ENCODE assay signal across 26 mouse cellular contexts in genomic region chr9:17257148-17257547, GRCm38 (mm10).
DNase-seq lines count a peak whose midpoint lies in the region; ATAC-seq and TF ChIP-seq lines count a peak whose summit lies in the region.
"Had no signal": no experiment of that assay in that cellular context is flagged by ENCODE, and none has a peak within 500 bp of the region (broad histone marks: within the 10 kb centered on the region; RNA-seq: fewer than 3 reads in every experiment).

No protein-coding gene starts in this region.

- no peak overlapping the region for H3K9ac ChIP-seq in forebrain, embryonic 11.5 days (ENCODE audit: low read length)
- H3K9ac ChIP-seq in forebrain, postnatal 0 days, result no peak overlapping the region
- H3K9ac ChIP-seq in forebrain, embryonic 14.5 days (ENCODE audit: low read length), result no peak overlapping the region
- H3K9ac ChIP-seq: embryonic facial prominence, embryonic 13.5 days; hindbrain, embryonic 12.5 days; hindbrain, embryonic 15.5 days had no signal

- no peak overlapping the region for H3K27ac ChIP-seq in forebrain, embryonic 11.5 days (ENCODE audit: low read depth, low read length)
- no peak overlapping the region for H3K27ac ChIP-seq in forebrain, postnatal 0 days (ENCODE audit: low read depth, low read length)
- no peak overlapping the region for H3K27ac ChIP-seq in forebrain, embryonic 14.5 days (ENCODE audit: low read depth, low read length)
- no peak overlapping the region for H3K27ac ChIP-seq in forebrain, embryonic 10.5 days
- H3K27ac ChIP-seq: embryonic facial prominence, embryonic 10.5 days; embryonic facial prominence, embryonic 13.5 days; gastrocnemius, adult 2 months; hindbrain, embryonic 12.5 days; hindbrain, embryonic 15.5 days had no signal

- no peaks in the 10 kb centered on the region for H3K9me3 ChIP-seq in forebrain, embryonic 11.5 days (ENCODE audit: control insufficient read depth, low read length)
- no peaks in the 10 kb centered on the region for H3K9me3 ChIP-seq in forebrain, postnatal 0 days (ENCODE audit: low read length)
- no peaks in the 10 kb centered on the region for H3K9me3 ChIP-seq in forebrain, embryonic 14.5 days (replicated peaks; ENCODE audit: control insufficient read depth, low read length)
- no peaks in the 10 kb centered on the region for H3K9me3 ChIP-seq in forebrain, embryonic 10.5 days
- H3K9me3 ChIP-seq: embryonic facial prominence, embryonic 10.5 days; embryonic facial prominence, embryonic 13.5 days; hindbrain, embryonic 12.5 days; hindbrain, embryonic 15.5 days had no signal

- no peak overlapping the region for H3K4me3 ChIP-seq in forebrain, embryonic 11.5 days (ENCODE audit: low read depth, low read length)
- no peak overlapping the region for H3K4me3 ChIP-seq in forebrain, postnatal 0 days (ENCODE audit: low read depth, low read length)
- no peak overlapping the region for H3K4me3 ChIP-seq in forebrain, embryonic 14.5 days (ENCODE audit: low read depth, low read length)
- H3K4me3 ChIP-seq in forebrain, embryonic 10.5 days, result no peak overlapping the region
- H3K4me3 ChIP-seq: embryonic facial prominence, embryonic 10.5 days; embryonic facial prominence, embryonic 13.5 days; erythroblast, embryonic 14.5 days; gastrocnemius, adult 2 months; hindbrain, embryonic 12.5 days; hindbrain, embryonic 15.5 days had no signal

- H3K4me2 ChIP-seq in forebrain, embryonic 11.5 days (ENCODE audit: low read depth, low read length, severe bottlenecking), result no peak overlapping the region
- no peak overlapping the region for H3K4me2 ChIP-seq in forebrain, postnatal 0 days (ENCODE audit: low read depth)
- H3K4me2 ChIP-seq in forebrain, embryonic 14.5 days (ENCODE audit: low read length), result no peak overlapping the region
- H3K4me2 ChIP-seq: embryonic facial prominence, embryonic 13.5 days; heart, embryonic 11.5 days; hindbrain, embryonic 12.5 days; hindbrain, embryonic 15.5 days had no signal

- ATAC-seq in forebrain, embryonic 11.5 days (replicated peaks; ENCODE audit: low FRiP score), result 0 out of 2 replicates have a peak, but pooled peaks have one; percentile 56
- no peak for ATAC-seq in forebrain, postnatal 0 days
- peak; percentile 55; the same call in 1 of the 2 replicates for ATAC-seq in forebrain, embryonic 14.5 days
- ATAC-seq: inflammation-experienced regulatory T-cells, adult 6 months; intestine, embryonic 16.5 days; Patski had no signal

- TF ChIP-seq CTCF in forebrain, postnatal 0 days (IDR thresholded peaks at IDR 0.05; ENCODE audit: low read depth), result no peak

- no peaks in the 10 kb centered on the region for H3K4me1 ChIP-seq in forebrain, embryonic 11.5 days (replicated peaks; ENCODE audit: control insufficient read depth, insufficient read depth, low read length)
- no peaks in the 10 kb centered on the region for H3K4me1 ChIP-seq in forebrain, postnatal 0 days (ENCODE audit: insufficient read depth)
- no peaks in the 10 kb centered on the region for H3K4me1 ChIP-seq in forebrain, embryonic 14.5 days (ENCODE audit: control insufficient read depth, insufficient read depth, low read length)
- H3K4me1 ChIP-seq in forebrain, embryonic 10.5 days, result no peaks in the 10 kb centered on the region
- H3K4me1 ChIP-seq: embryonic facial prominence, embryonic 10.5 days; embryonic facial prominence, embryonic 13.5 days; hindbrain, embryonic 12.5 days; hindbrain, embryonic 15.5 days had no signal

- 46% methylated on average over 1 of the region's 1 CpGs for WGBS in forebrain, embryonic 11.5 days
- 29% methylated on average over 1 of the region's 1 CpGs for WGBS in forebrain, postnatal 0 days
- 29% methylated on average over 1 of the region's 1 CpGs for WGBS in forebrain, embryonic 14.5 days
- 84% methylated on average over 1 of the region's 1 CpGs for WGBS in forebrain, embryonic 10.5 days

- no peaks in the 10 kb centered on the region for H3K36me3 ChIP-seq in forebrain, embryonic 11.5 days (ENCODE audit: control insufficient read depth, insufficient read depth, low read length)
- no peaks in the 10 kb centered on the region for H3K36me3 ChIP-seq in forebrain, postnatal 0 days (ENCODE audit: insufficient read depth)
- H3K36me3 ChIP-seq in forebrain, embryonic 14.5 days (ENCODE audit: control insufficient read depth, insufficient read depth, low read length), result no peaks in the 10 kb centered on the region
- no peaks in the 10 kb centered on the region for H3K36me3 ChIP-seq in forebrain, embryonic 10.5 days (replicated peaks)
- H3K36me3 ChIP-seq: embryonic facial prominence, embryonic 10.5 days; embryonic facial prominence, embryonic 13.5 days; hindbrain, embryonic 12.5 days; hindbrain, embryonic 15.5 days had no signal

- H3K27me3 ChIP-seq in forebrain, embryonic 11.5 days (ENCODE audit: control insufficient read depth, insufficient read depth, low read length), result no peaks in the 10 kb centered on the region
- H3K27me3 ChIP-seq in forebrain, postnatal 0 days (ENCODE audit: insufficient read depth, low read length), result no peaks in the 10 kb centered on the region
- no peaks in the 10 kb centered on the region for H3K27me3 ChIP-seq in forebrain, embryonic 14.5 days (replicated peaks; ENCODE audit: control insufficient read depth, insufficient read depth, low read length)
- no peaks in the 10 kb centered on the region for H3K27me3 ChIP-seq in forebrain, embryonic 10.5 days (ENCODE audit: poor library complexity, severe bottlenecking)
- H3K27me3 ChIP-seq: embryonic facial prominence, embryonic 13.5 days; hindbrain, embryonic 12.5 days; hindbrain, embryonic 15.5 days; Patski had no signal

- no peak for DNase-seq in forebrain, embryonic 11.5 days (ENCODE audit: low spot score)
- DNase-seq in forebrain, postnatal 0 days, result no peak
- DNase-seq in forebrain, embryonic 14.5 days (ENCODE audit: low spot score), result peak; percentile 35
- no peak for DNase-seq in forebrain, embryonic 10.5 days (ENCODE audit: extremely low spot score, low spot score)
- DNase-seq in retina, embryonic 14.5 days (ENCODE audit: low spot score), result peak; percentile 76
- no peak for DNase-seq in thymus, postnatal 10 days (ENCODE audit: low spot score in 2 of 2)
- DNase-seq: adrenal gland, postnatal 10 days; adrenal gland, postnatal 36 days; cerebellum, adult 11 months; cerebellum, adult 8-10 months; cerebellum, postnatal 10 days; cerebellum, postnatal 36 days; embryo, embryonic 11 days; gastrocnemius, adult 2 months; gastrocnemius, postnatal 14 days; heart, adult 11 months; kidney, adult 18-20 months had no signal

Comparison
In these comparisons a context has a peak if more than half of its experiments do, and no peak if none do; other contexts are left out.
1. DNase-seq: peak in forebrain, embryonic 14.5 days (single experiment) and retina, embryonic 14.5 days (single experiment); none in forebrain, embryonic 11.5 days (single experiment), forebrain, postnatal 0 days (single experiment), forebrain, embryonic 10.5 days (single experiment) and thymus, postnatal 10 days (0 of 2).